Mouse (Mus musculus) hindbrain, postnatal 0 days (tissue): Measurements from ENCODE around the gene Map1s. TPM values are rescaled to one million over a fixed set of nuclear protein-coding genes. Genes with fewer than 3 reads are reported as not detected.

Source experiments
- ATAC-seq: fragments of 200-750 bp; cut with Nextera tagmentation; 2 replicates; pipeline ENCODE4 v1.8.0; 2017; ENCODE audit warnings: mild to moderate bottlenecking, moderate TSS enrichment, moderate library complexity
- DNase-seq: peaks from one replicate; pipeline ENCODE4 v3.0.0-alpha.2; 2015; ENCODE audit warnings: low spot score
- H3K27ac ChIP-seq: fragments of 300-500 bp; sonication (generic); 2 replicates; pipeline ENCODE4 v1.5.1; 2014; ENCODE audit warnings: mild to moderate bottlenecking
- H3K27me3 ChIP-seq: fragments of 300-500 bp; sonication (generic); 2 replicates; pipeline ENCODE4 v1.6.1; 2014; ENCODE audit warnings: low read length, mixed read lengths; ENCODE audit not compliant: insufficient read depth
- H3K36me3 ChIP-seq: fragments of 300-500 bp; sonication (generic); 2 replicates; pipeline ENCODE4 v1.6.1; 2014; ENCODE audit warnings: low read length, mixed read lengths; ENCODE audit not compliant: insufficient read depth
- H3K4me1 ChIP-seq: fragments of 300-500 bp; sonication (generic); 2 replicates; pipeline ENCODE4 v1.6.1; 2014; ENCODE audit warnings: antibody characterized with exemption, low read length, mixed read lengths; ENCODE audit not compliant: insufficient read depth
- H3K4me2 ChIP-seq: fragments of 300-500 bp; sonication (generic); 2 replicates; pipeline ENCODE4 v1.6.1; 2014; ENCODE audit warnings: low read depth, mild to moderate bottlenecking, low read length, moderate library complexity, mixed read lengths
- H3K4me3 ChIP-seq: fragments of 300-500 bp; sonication (generic); 2 replicates; pipeline ENCODE4 v1.5.1; 2014; ENCODE audit warnings: low read length
- H3K9ac ChIP-seq: fragments of 300-500 bp; sonication (generic); replicated peaks from 2 replicates; pipeline ENCODE4 v1.6.1; 2014; ENCODE audit warnings: mild to moderate bottlenecking, low read length, moderate library complexity, mixed read lengths
- H3K9me3 ChIP-seq: fragments of 300-500 bp; sonication (generic); 2 replicates; pipeline ENCODE4 v1.6.1; 2016; ENCODE audit warnings: low read length, mixed read lengths
- CTCF ChIP-seq: IDR thresholded peaks from 2 replicates; pipeline ENCODE4 v1.5.1; 2016; ENCODE audit warnings: antibody characterized with exemption, control low read depth, low read depth
- WGBS: fragments of 180-500 bp; shearing (Covaris S2); extraction: QIAGEN DNeasy Blood & Tissue Kit; methylation state at CpG from one replicate; pipeline ENCODE4 v1.1.7; 2014; 5-methylcytosine and 5-hydroxymethylcytosine counted together
- polyA plus RNA-seq: library from polyadenylated mRNA; unstranded; fragments of >200 nt; fragmentation: Nextera tagmentation; extraction: Ambion mirVana; gene quantifications from 2 replicates; pipeline ENCODE4 v1.2.1, GENCODE M21; 2015
- total RNA-seq: library from RNA; depleted of rRNA; stranded (reverse); fragments of >200 nt; gene quantifications from 2 replicates; pipeline ENCODE4 v1.2.3, GENCODE M21; 2014; rRNA removed

Map1s gene
- 98.1 and 98.6 TPM in 2 replicates for total RNA-seq
- polyA plus RNA-seq, result 52.3 and 54.4 TPM in 2 replicates

GRCm38 (mm10) chr8:70905831-70906736, at the start of gene Map1s:
Gene Map1s (plus strand): TSS chr8:70905932.
- no peak for TF ChIP-seq CTCF
- 1% methylated on average over 66 of the region's 86 CpGs for WGBS
- peak within 1 kb of the TSS; percentile 85 for H3K9ac ChIP-seq
- peak within 1 kb of the TSS; percentile 94 for H3K4me2 ChIP-seq
- DNase-seq (peak; percentile 96), ATAC-seq (peak; percentile 96)
- H3K27me3 ChIP-seq, result no peaks in the 10 kb centered on the region
- no peaks in the 10 kb centered on the region for H3K9me3 ChIP-seq
- H3K4me3 ChIP-seq, result peak within 1 kb of the TSS; percentile 82
- peaks cover 2% of the 10 kb centered on the region for H3K36me3 ChIP-seq
- peaks cover 7% of the 10 kb centered on the region; the same call in 1 of the 2 replicates for H3K4me1 ChIP-seq
- peak within 1 kb of the TSS; percentile 90 for H3K27ac ChIP-seq

- no peak overlapping the region for H3K27ac ChIP-seq
- ATAC-seq (no peak), DNase-seq (no peak)
- 56% methylated on average over 5 of the region's 5 CpGs for WGBS
- H3K4me3 ChIP-seq, result peak overlapping the region; percentile 50
- no peaks in the 10 kb centered on the region for H3K36me3 ChIP-seq
- no peaks in the 10 kb centered on the region for H3K9me3 ChIP-seq
- no peak for TF ChIP-seq CTCF
- no peaks in the 10 kb centered on the region for H3K27me3 ChIP-seq
- peaks cover 12% of the 10 kb centered on the region; the same call in 1 of the 2 replicates for H3K4me1 ChIP-seq
- H3K9ac ChIP-seq, result peak overlapping the region; percentile 50; the same call in 1 of the 2 replicates
- no peak overlapping the region for H3K4me2 ChIP-seq
These were observed 49.7 kb upstream of the Map1s start for GRCm38 (mm10) chr8:70856028-70856427.

GRCm38 (mm10) chr8:70856541-70857197, 49.1 kb upstream of the Map1s start:
- Histone ChIP-seq H3K4me1 (peaks cover 12% of the 10 kb centered on the region; the same call in 1 of the 2 replicates), H3K27ac (no peak overlapping the region), H3K27me3 (no peaks in the 10 kb centered on the region), H3K9me3 (no peaks in the 10 kb centered on the region), H3K36me3 (no peaks in the 10 kb centered on the region), H3K9ac (peak overlapping the region; percentile 50), H3K4me3 (peak overlapping the region; percentile 50), H3K4me2 (peak overlapping the region; percentile 86)
- ATAC-seq, result peak; percentile 81
- no peak for TF ChIP-seq CTCF
- 6% methylated on average over 33 of the region's 33 CpGs for WGBS
- DNase-seq, result peak; percentile 76

GRCm38 (mm10) chr8:70857516-70857915, 48.2 kb upstream of the Map1s start:
- no peak overlapping the region for H3K9ac ChIP-seq
- DNase-seq (no peak), ATAC-seq (no peak)
- H3K36me3 ChIP-seq, result no peaks in the 10 kb centered on the region
- 16% methylated on average over 4 of the region's 4 CpGs for WGBS
- no peaks in the 10 kb centered on the region for H3K9me3 ChIP-seq
- no peak overlapping the region for H3K4me3 ChIP-seq
- H3K27me3 ChIP-seq, result no peaks in the 10 kb centered on the region
- 0 out of 2 replicates have a peak overlapping the region, but pooled peaks have one; percentile 86 for H3K4me2 ChIP-seq
- TF ChIP-seq CTCF, result no peak
- H3K4me1 ChIP-seq, result peaks cover 12% of the 10 kb centered on the region; the same call in 1 of the 2 replicates
- no peak overlapping the region for H3K27ac ChIP-seq

GRCm38 (mm10) chr8:70862824-70863641, 42.7 kb upstream of the Map1s start, which contains the start of gene Kcnn1:
Gene Kcnn1 (minus strand): TSS chr8:70863258.
- H3K9ac ChIP-seq, result peak within 1 kb of the TSS; percentile 56
- no peaks in the 10 kb centered on the region for H3K27me3 ChIP-seq
- DNase-seq (no peak), ATAC-seq (no peak)
- peak within 1 kb of the TSS; percentile 84 for H3K4me2 ChIP-seq
- peak within 1 kb of the TSS; percentile 44 for H3K4me3 ChIP-seq
- H3K27ac ChIP-seq, result no peak within 1 kb of the TSS
- H3K4me1 ChIP-seq, result peaks cover 18% of the 10 kb centered on the region
- whole genome bisulfite sequencing, result under 1% methylated on average over 55 of the region's 55 CpGs
- TF ChIP-seq CTCF, result peak; percentile 54
- no peaks in the 10 kb centered on the region for H3K36me3 ChIP-seq
- H3K9me3 ChIP-seq, result no peaks in the 10 kb centered on the region
